Mouse (Mus musculus): ENCODE data around the gene Chac1. TPM values are rescaled to one million over a fixed set of nuclear protein-coding genes. Genes with fewer than 3 reads are reported as not detected.

Gene Chac1
- polyA plus RNA-seq, 1 experiment from 2014 or later = 14.9 TPM

GRCm38 (mm10) chr2:119334964-119335525, 16.0 kb upstream of the Chac1 start:
- Histone ChIP-seq H3K4me2 (ENCODE audit: low read length) (no peak overlapping the region), H3K4me1 (ENCODE audit: control insufficient read depth, insufficient read depth, low read depth, low read length) (peaks cover 9% of the 10 kb centered on the region), H3K27ac (ENCODE audit: low read depth, low read length) (no peak overlapping the region), H3K36me3 (ENCODE audit: control insufficient read depth, insufficient read depth, low read length) (no peaks in the 10 kb centered on the region), H3K9me3 (ENCODE audit: control insufficient read depth, low read length) (no peaks in the 10 kb centered on the region), H3K27me3 (replicated peaks; ENCODE audit: control insufficient read depth, insufficient read depth, low read length) (peaks cover 22% of the 10 kb centered on the region), H3K9ac (ENCODE audit: low read depth, low read length) (no peak overlapping the region), H3K4me3 (ENCODE audit: low read length) (no peak overlapping the region)
- 68% methylated on average over 7 of the region's 7 CpGs for WGBS
- no peak for ATAC-seq

DNA sequence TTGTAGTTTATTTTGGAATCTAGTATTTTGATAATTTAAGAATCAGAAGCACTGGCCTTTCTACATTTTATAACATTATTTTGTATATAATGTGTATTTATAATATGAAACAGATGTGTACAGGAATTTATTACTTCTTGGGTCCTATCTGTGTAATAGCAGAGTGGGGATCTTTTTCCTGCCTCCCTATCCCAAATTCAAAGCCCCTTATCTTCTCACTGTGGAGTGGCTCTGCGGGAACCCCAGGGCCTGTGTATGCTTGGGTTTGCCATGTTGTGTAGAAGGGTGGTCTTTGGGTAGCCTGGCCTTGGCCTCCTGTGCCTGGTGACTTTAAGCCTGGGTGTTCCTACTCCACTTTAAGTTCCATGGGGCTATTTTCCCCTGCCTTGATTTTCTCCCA, 15.5 kb upstream of the Chac1 start:
- no peak for ATAC-seq
- no peak overlapping the region for H3K27ac ChIP-seq (ENCODE audit: low read depth, low read length)
- peaks cover 9% of the 10 kb centered on the region for H3K4me1 ChIP-seq (ENCODE audit: control insufficient read depth, insufficient read depth, low read depth, low read length)
- no peak overlapping the region for H3K4me3 ChIP-seq (ENCODE audit: low read length)
- H3K36me3 ChIP-seq (ENCODE audit: control insufficient read depth, insufficient read depth, low read length) = no peaks in the 10 kb centered on the region
- peaks cover 18% of the 10 kb centered on the region for H3K27me3 ChIP-seq (replicated peaks; ENCODE audit: control insufficient read depth, insufficient read depth, low read length)
- WGBS = 83% methylated on average over 1 of the region's 1 CpGs
- H3K9ac ChIP-seq (ENCODE audit: low read depth, low read length) = no peak overlapping the region
- H3K9me3 ChIP-seq (ENCODE audit: control insufficient read depth, low read length) = no peaks in the 10 kb centered on the region
- H3K4me2 ChIP-seq (ENCODE audit: low read length) = no peak overlapping the region

- no peak for ATAC-seq
- H3K27ac ChIP-seq (ENCODE audit: low read depth, low read length) = no peak overlapping the region
- 73% methylated on average over 2 of the region's 2 CpGs for WGBS
Observed at GRCm38 (mm10) chr2:119336002-119336401, 15.0 kb upstream of the Chac1 start.

GRCm38 (mm10) chr2:119336470-119336869, 14.6 kb upstream of the Chac1 start:
- Histone ChIP-seq H3K4me2 (ENCODE audit: low read length) (no peak overlapping the region), H3K9ac (ENCODE audit: low read depth, low read length) (no peak overlapping the region), H3K36me3 (ENCODE audit: control insufficient read depth, insufficient read depth, low read length) (no peaks in the 10 kb centered on the region), H3K4me3 (ENCODE audit: low read length) (no peak overlapping the region), H3K27me3 (replicated peaks; ENCODE audit: control insufficient read depth, insufficient read depth, low read length) (peaks cover 9% of the 10 kb centered on the region; the same call in 1 of the 2 replicates), H3K4me1 (ENCODE audit: control insufficient read depth, insufficient read depth, low read depth, low read length) (peaks cover 9% of the 10 kb centered on the region), H3K27ac (ENCODE audit: low read depth, low read length) (peak overlapping the region; percentile 51), H3K9me3 (ENCODE audit: control insufficient read depth, low read length) (no peaks in the 10 kb centered on the region)
- WGBS = 62% methylated on average over 10 of the region's 10 CpGs
- ATAC-seq = no peak

More at GRCm38 (mm10) chr2:119336002-119336401, 15.0 kb upstream of the Chac1 start:
- Histone ChIP-seq H3K9me3 (ENCODE audit: control insufficient read depth, low read length) (no peaks in the 10 kb centered on the region), H3K9ac (ENCODE audit: low read depth, low read length) (no peak overlapping the region), H3K4me3 (ENCODE audit: low read length) (no peak overlapping the region), H3K4me2 (ENCODE audit: low read length) (no peak overlapping the region), H3K36me3 (ENCODE audit: control insufficient read depth, insufficient read depth, low read length) (no peaks in the 10 kb centered on the region), H3K4me1 (ENCODE audit: control insufficient read depth, insufficient read depth, low read depth, low read length) (peaks cover 9% of the 10 kb centered on the region), H3K27me3 (replicated peaks; ENCODE audit: control insufficient read depth, insufficient read depth, low read length) (peaks cover 13% of the 10 kb centered on the region)

- H3K36me3 ChIP-seq (ENCODE audit: control insufficient read depth, insufficient read depth, low read length) = no peaks in the 10 kb centered on the region
- H3K4me1 ChIP-seq (ENCODE audit: control insufficient read depth, insufficient read depth, low read depth, low read length) = peaks cover 9% of the 10 kb centered on the region
- ATAC-seq = peak; percentile 88
- H3K4me3 ChIP-seq (ENCODE audit: low read length) = peak overlapping the region; percentile 65
- peak overlapping the region; percentile 95 for H3K4me2 ChIP-seq (ENCODE audit: low read length)
- no peaks in the 10 kb centered on the region for H3K9me3 ChIP-seq (ENCODE audit: control insufficient read depth, low read length)
- 6% methylated on average over 50 of the region's 60 CpGs for WGBS
- H3K27ac ChIP-seq (ENCODE audit: low read depth, low read length) = peak overlapping the region; percentile 70
- peak overlapping the region; percentile 88 for H3K9ac ChIP-seq (ENCODE audit: low read depth, low read length)
- H3K27me3 ChIP-seq (replicated peaks; ENCODE audit: control insufficient read depth, insufficient read depth, low read length) = 0 out of 2 replicates have a peak, but pooled peaks cover 2% of the 10 kb centered on the region
Observed at GRCm38 (mm10) chr2:119337425-119338265, 13.4 kb upstream of the Chac1 start.

GRCm38 (mm10) chr2:119344537-119345138, 6.4 kb upstream of the Chac1 start:
- WGBS = 57% methylated on average over 6 of the region's 6 CpGs
- Histone ChIP-seq H3K36me3 (ENCODE audit: control insufficient read depth, insufficient read depth, low read length) (no peaks in the 10 kb centered on the region), H3K4me2 (ENCODE audit: low read length) (no peak overlapping the region), H3K9me3 (ENCODE audit: control insufficient read depth, low read length) (no peaks in the 10 kb centered on the region), H3K4me3 (ENCODE audit: low read length) (no peak overlapping the region), H3K27me3 (replicated peaks; ENCODE audit: control insufficient read depth, insufficient read depth, low read length) (peaks cover 2% of the 10 kb centered on the region; the same call in 1 of the 2 replicates), H3K27ac (ENCODE audit: low read depth, low read length) (no peak overlapping the region), H3K4me1 (ENCODE audit: control insufficient read depth, insufficient read depth, low read depth, low read length) (no peaks in the 10 kb centered on the region), H3K9ac (ENCODE audit: low read depth, low read length) (no peak overlapping the region)
- no peak for ATAC-seq

DNA sequence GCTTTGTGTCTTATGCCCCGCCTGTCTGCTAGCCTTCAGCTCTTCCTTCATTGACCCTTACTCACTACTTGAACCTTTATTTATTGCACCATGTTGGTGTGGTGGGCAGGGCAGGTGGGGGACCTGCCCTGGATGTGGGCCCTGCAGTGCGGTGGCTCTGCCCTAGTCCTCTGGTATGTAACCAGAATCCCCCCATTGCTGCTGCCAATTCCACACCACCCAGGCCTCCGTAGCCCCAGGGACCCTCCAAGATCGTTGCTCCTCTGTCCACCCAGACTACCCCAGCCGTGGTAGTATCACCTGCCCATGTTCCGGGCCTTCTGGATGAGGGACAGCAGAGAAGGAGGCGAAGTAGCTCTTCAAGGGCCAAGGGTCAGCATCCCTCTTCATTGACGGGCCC, 2.7 kb downstream of the Chac1 start:
- no peak overlapping the region for H3K4me3 ChIP-seq (ENCODE audit: low read length)
- ATAC-seq = no peak
- no peaks in the 10 kb centered on the region for H3K27me3 ChIP-seq (replicated peaks; ENCODE audit: control insufficient read depth, insufficient read depth, low read length)
- WGBS = 96% methylated on average over 8 of the region's 8 CpGs
- peaks cover 6% of the 10 kb centered on the region for H3K4me1 ChIP-seq (ENCODE audit: control insufficient read depth, insufficient read depth, low read depth, low read length)
- no peaks in the 10 kb centered on the region for H3K9me3 ChIP-seq (ENCODE audit: control insufficient read depth, low read length)
- H3K27ac ChIP-seq (ENCODE audit: low read depth, low read length) = no peak overlapping the region
- H3K4me2 ChIP-seq (ENCODE audit: low read length) = no peak overlapping the region
- H3K36me3 ChIP-seq (ENCODE audit: control insufficient read depth, insufficient read depth, low read length) = peaks cover 8% of the 10 kb centered on the region; the same call in 1 of the 2 replicates
- H3K9ac ChIP-seq (ENCODE audit: low read depth, low read length) = no peak overlapping the region

- ATAC-seq = no peak
- peaks cover 8% of the 10 kb centered on the region; the same call in 1 of the 2 replicates for H3K36me3 ChIP-seq (ENCODE audit: control insufficient read depth, insufficient read depth, low read length)
- no peaks in the 10 kb centered on the region for H3K9me3 ChIP-seq (ENCODE audit: control insufficient read depth, low read length)
- no peaks in the 10 kb centered on the region for H3K27me3 ChIP-seq (replicated peaks; ENCODE audit: control insufficient read depth, insufficient read depth, low read length)
- H3K4me2 ChIP-seq (ENCODE audit: low read length) = no peak overlapping the region
- no peak overlapping the region for H3K4me3 ChIP-seq (ENCODE audit: low read length)
- H3K4me1 ChIP-seq (ENCODE audit: control insufficient read depth, insufficient read depth, low read depth, low read length) = peaks cover 6% of the 10 kb centered on the region
- H3K9ac ChIP-seq (ENCODE audit: low read depth, low read length) = no peak overlapping the region
- 90% methylated on average over 3 of the region's 3 CpGs for WGBS
- H3K27ac ChIP-seq (ENCODE audit: low read depth, low read length) = no peak overlapping the region
Observed at GRCm38 (mm10) chr2:119355089-119355488, 4.1 kb downstream of the Chac1 start.

DNA sequence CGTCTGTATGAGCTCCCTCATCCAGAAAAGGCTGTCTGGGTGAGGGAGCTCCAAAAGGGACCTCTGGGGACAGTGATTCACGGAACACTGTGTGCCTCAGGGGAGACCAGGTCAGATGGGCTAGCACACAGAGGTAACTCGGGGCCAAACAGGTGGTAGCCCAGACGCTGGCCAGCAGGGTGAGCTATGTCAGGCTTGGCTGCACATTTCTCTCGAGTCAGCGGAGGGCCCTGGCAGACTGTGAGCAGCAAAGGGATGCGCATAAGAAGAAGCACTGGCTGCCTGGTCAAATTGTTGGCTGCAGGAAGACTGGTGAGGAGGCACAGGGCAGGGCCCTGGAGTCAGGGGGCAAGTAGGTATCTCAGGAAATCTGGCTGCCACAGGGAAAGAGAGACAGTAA, 4.6 kb downstream of the Chac1 start:
- no peak overlapping the region for H3K4me2 ChIP-seq (ENCODE audit: low read length)
- peaks cover 1% of the 10 kb centered on the region for H3K4me1 ChIP-seq (ENCODE audit: control insufficient read depth, insufficient read depth, low read depth, low read length)
- 16% methylated on average over 7 of the region's 7 CpGs for WGBS
- no peaks in the 10 kb centered on the region for H3K27me3 ChIP-seq (replicated peaks; ENCODE audit: control insufficient read depth, insufficient read depth, low read length)
- no peak for ATAC-seq
- no peak overlapping the region for H3K4me3 ChIP-seq (ENCODE audit: low read length)
- H3K9me3 ChIP-seq (ENCODE audit: control insufficient read depth, low read length) = peaks cover 4% of the 10 kb centered on the region
- H3K9ac ChIP-seq (ENCODE audit: low read depth, low read length) = no peak overlapping the region
- peaks cover 8% of the 10 kb centered on the region; the same call in 1 of the 2 replicates for H3K36me3 ChIP-seq (ENCODE audit: control insufficient read depth, insufficient read depth, low read length)
- no peak overlapping the region for H3K27ac ChIP-seq (ENCODE audit: low read depth, low read length)
